Mouse (Mus musculus): ENCODE measurements around the gene Hace1.
A peak's percentile ranks its signal among the peaks of the same experiment; 100 is the strongest.
"Not testable (repeated sequence)": the region's sequence is repeated elsewhere in the genome, so short reads cannot be mapped to it uniquely, and the experiment has no call there.

The Hace1 gene

DNA sequence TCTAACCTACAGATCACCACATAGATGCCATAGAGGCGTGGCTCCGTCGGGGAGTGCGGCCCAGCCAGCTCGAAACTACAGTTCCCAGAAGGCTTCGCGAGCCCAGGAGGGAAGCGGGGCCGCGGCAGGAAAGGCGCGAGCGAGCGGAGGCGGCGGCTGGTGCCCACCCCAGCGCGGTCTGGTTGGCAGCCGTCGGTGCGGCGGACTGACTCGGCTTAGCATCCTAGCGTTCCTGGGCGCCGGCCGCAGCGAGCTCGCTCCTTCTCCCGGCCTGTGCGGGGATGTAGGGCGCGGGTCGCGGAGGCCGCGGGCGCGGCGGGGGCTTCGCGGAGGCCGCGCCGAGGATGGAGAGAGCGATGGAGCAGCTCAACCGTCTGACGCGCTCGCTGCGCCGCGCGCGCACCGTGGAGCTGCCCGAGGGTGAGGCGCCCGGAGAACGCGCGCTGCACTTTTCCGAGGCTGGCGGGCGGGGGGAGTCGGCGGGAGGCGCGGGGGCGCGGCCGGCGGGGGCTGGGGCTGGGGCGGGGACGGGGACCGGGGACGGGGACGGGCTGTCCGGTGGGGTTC is at the start of gene Hace1:
Hace1 (plus strand) TSS at position 99 of the 567 bp plus-strand sequence.
- peak; percentile 79 for DNase-seq (ENCODE audit: low spot score)

DNA sequence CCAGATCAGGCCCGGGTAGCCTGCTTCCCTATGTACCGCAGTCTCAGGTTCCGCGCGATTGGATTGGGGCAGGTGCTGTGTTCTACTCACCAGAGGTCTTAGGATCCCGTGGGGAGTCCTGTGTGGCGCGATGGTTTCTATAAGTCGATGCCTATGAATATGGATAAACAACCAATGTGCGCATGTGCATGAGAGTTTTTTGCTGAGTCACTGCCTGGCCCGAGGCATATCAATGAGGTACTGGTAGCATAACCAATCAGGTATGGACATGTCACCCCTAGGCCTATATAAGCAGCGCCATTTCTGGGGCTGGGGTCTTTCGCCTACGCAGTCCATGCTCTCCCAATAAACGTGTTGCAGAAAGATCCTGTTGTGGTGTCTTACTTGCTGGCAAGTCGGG is 40.3 kb upstream of the Hace1 start:
- DNase-seq (ENCODE audit: low spot score): not testable (repeated sequence)

DNA sequence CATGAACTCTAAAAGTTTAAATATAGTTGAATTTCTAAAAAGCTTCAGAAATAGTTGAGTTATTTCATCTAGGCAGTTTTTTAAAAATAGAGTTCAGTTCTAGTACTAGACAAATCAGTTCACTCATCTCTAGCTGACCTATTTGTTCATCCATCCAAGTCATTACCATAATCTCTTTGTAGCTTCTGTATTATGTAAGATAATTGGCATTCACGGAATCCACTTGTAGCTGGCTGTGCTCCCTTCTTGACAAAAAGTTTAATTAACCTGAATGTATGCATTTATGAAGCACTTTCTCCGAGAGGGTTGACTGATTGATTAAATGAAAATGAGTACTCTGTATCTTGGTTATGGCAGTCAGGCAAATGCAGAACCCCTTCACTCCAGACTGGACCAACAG is 34.9 kb upstream of the Hace1 start:
- no peak for DNase-seq (ENCODE audit: low spot score)

DNA sequence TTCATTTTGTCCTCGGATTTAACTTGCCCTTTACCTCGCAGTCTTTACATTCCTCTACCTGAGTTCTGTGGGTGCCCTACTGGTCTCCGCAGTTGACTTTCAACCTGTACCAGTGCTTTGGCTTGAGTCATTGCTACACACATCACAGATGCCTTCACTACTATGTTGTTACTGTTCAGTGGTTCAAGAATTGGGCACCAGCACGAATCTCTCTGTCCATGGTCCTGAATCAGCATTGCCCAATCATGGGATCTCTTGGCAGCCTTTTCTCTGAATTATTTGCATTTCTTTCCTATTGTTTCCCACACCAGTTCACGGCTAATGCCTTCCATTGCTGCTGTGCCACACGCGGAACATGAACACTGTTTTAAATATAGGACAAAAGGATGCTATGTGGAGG is 30.8 kb upstream of the Hace1 start:
- peak; percentile 44 for DNase-seq (ENCODE audit: low spot score)

DNA sequence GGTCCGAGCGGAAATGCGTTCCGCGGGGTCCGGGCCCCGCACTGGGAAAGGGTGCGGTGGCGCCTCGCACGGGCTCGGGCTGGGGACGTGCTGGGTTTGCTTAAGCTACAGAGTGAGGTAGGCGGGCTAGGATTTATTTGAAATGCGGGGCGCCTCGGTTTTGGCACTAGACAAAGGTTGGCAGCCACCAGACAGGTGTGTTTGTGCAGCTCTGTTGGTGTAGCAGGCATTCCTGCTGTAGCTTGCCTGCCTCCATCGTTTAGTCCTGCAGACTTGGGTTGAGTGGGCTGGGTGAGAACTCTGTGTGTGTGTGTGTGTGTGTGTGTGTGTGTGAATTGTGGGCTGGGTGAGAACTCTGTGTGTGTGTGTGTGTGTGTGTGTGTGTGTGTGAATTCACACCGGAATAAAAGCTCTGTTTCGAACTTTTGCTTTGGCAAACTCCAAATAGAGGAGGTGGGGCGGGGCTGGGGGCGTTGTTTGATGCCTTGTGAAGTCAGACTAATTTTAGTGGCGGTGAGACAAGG is 731 bp downstream of the Hace1 start:
- DNase-seq (ENCODE audit: low spot score): peak; percentile 63

DNA sequence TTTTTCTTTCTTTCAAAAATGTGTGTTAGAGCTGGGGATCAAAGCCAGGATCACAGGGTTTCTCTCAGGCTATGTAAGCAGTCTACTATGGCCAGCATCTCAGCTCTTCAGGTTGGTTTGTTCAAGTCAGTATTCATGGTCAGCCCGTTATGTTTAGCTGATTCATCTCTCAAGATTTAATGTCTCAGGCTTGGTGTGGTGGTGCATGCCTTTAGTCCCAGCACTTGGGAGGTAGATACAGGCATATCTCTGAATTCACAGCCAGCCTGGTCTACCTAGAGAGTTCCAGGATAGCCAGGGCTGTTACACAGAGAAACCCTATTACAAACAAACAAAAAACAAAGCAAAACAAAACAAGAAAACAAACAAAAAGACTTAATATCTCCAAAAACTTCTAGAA is 5.7 kb downstream of the Hace1 start:
- DNase-seq (ENCODE audit: low spot score): peak; percentile 63

DNA sequence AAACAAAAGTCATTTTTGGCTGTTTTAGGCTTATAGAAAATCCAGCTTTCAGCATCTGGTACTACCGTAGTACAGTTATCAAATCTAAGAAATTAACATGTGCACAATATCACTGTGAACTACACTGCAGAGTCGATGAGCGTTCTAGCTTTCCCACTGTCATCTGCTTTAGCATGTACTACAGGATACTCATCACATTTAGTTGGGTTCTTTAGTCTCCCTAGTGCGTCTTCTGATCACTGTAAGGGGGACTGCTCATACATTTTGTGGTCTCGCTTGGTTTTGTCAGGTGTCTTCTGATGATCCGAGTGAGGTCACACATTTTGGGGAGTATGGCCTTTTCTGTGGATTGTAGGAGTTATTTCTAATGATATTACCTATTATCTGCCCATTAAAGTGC is 6.2 kb downstream of the Hace1 start:
- no peak for DNase-seq (ENCODE audit: low spot score)

DNA sequence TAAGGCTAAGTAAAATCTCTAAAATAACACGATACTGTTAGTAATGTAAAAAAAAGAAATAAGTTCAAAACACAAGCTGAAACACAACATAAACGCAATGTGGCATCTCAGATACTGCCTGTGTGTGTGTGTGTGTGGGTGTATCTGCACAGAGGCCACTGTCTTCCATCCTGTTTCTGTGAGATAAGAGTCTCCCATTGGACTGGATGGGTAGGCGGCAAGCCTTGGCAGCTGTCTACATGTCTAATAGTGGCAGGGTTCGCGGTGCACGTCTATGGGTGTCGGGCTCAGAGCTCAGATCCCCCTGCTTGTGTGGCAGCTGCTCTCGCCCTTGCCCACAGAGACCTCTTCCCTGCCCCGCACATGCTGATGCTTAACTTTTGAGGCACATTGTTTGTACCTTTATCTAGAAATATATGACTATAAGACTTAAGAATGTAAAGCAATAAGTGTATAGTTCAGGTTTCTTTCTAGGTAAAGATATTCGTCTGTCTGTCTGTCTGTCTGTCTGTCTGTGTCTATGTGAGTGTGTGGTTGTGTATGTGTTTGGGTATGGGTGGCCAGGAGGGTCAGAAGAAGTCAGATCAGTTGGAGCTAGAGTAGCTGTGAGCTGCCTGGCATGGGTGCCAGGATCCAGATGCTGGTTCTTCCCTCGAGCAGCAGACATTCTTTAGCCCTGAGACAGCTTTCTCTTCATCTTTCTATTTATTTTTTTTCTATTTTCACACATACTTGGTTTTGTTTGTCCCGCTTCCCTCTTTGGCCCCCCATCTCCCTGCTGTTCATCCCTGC is 6.9 kb downstream of the Hace1 start:
- DNase-seq (ENCODE audit: low spot score): peak; percentile 90

DNA sequence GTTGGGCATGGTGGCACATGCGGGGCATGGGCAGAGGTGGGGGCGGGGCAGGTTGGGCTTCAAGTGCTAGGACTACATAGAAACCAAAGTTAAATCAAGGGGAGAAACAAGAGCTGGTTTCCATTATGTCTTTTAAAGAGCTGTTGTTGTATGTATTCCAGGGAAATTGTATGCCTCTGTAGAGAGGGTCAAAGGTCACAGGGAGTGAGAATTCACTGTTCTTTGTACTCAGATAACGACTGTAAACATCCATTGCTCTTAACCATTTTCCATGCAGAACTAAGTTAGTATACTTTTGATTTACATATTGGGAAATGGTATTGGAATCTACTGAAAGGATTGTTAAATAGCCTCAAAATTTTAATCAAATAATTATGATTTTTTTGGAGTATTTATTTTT is 28.2 kb downstream of the Hace1 start:
- no peak for DNase-seq (ENCODE audit: low spot score)

DNA sequence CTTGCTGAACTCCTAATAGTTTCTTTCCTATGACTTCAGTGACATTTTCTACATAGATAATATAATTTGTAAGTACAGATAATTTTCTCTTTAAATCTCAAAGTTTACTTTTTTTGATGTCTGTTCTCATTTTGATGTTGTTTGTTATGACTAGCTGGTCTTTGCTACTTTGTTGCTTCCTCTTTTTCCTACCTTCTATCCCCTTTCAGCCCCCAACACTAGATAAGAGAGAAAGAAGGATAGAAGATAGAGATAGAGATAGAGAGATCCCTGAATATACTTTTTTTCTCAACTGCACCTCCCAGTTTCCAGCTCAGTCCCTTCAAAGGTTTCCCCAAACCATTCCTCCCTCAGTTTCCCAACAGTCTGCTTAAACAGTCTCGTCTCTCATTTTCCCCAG is 33.1 kb downstream of the Hace1 start:
- DNase-seq (ENCODE audit: low spot score): no peak

DNA sequence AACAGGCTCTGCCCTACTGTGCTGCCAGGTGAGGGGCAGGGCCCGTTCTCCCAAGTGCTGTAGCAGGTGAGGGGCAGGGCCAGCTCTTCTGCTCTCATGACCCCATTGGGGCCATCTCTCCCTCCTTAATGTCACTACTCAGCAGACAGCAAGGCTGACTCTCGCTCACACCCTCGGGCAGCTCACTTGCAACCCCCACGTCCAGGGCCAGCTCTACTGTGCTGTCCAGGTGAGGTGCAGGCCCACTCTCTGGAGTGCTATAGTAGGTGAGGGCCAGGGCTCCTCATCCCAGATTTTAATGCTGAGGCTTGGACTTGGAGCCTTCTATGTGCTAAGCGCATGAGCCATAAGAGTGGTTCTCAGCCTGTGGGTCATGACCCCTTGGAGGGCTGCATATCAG is 38.4 kb downstream of the Hace1 start:
- DNase-seq (ENCODE audit: low spot score): no peak

DNA sequence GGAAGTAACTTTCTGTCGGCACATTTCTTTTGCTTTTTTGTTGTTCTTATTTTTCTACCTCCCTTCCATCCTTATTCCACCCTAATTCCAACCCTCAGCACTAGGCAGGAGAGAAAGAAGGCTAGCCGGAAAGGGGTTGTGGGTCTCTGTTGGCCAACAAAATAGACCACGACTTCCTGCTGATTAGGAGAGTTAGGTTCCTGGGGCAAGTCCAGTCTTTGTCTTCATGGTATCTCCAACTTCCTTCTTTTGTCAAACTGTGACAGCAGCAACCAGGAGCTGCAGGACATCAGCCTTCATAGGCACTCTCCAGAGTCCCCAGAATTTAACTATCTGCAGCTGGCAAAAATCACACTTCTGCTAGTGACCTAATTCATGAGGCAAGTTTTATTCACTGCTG is 41.4 kb downstream of the Hace1 start:
- no peak for DNase-seq (ENCODE audit: low spot score)

DNA sequence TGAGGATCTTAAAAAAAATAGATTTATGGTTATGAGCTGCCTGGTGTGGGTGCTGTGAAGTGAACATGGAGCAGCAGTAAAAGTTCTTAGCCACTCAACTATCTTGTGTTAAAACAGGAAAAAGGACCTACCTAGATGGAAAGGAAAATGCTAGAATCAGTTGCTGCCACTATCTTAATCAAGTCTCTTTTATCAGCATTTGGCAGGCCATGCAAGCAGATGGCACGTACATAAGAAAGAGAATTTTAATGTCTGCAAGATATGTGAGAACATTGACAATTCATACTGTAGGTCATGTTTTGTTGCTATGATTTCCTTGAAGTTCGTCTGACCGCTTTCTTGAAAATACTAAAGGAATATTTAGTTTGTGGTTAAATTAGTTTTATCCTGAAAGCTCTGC is 54.4 kb downstream of the Hace1 start:
- no peak for DNase-seq (ENCODE audit: low spot score)

DNA sequence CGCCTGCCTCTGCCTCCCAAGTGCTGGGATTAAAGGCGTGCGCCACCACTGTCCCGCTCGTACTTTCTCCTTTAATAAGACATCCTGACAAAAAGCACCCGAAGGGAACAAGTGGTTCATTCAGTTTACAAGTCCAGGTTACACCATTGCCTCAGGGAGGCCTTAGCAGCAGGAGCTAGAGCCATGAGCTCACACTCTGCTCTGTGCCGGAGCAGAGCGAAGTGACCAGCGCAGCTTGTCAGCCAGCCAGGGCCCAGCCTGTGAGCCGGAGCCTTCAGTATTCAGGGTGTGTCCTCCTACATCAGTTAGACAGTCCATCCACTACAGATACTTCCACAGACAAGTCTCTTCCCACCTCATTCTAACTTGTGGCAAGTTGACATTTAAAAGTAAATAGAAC is 55.0 kb downstream of the Hace1 start:
- no peak for DNase-seq (ENCODE audit: low spot score)

DNA sequence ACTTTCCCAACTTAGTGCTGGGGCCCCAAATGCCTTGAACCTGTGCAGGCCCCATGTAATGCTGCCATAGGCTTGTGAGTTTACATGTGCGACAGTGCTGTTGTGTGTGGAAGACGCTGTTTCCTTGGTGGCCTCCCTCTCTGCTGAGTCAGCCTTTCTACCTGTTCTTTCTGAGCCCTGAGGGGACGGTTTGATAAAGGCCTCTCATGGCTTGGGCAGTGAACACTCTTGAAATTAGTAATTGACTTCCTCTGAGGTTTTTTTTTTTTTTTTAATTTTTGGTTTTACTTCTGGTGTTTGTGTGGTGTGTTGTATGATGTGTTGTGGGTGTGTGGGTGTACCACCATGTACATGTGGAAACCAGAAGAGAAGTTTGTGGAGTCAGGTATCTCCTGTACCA is 57.6 kb downstream of the Hace1 start:
- no peak for DNase-seq (ENCODE audit: low spot score)

DNA sequence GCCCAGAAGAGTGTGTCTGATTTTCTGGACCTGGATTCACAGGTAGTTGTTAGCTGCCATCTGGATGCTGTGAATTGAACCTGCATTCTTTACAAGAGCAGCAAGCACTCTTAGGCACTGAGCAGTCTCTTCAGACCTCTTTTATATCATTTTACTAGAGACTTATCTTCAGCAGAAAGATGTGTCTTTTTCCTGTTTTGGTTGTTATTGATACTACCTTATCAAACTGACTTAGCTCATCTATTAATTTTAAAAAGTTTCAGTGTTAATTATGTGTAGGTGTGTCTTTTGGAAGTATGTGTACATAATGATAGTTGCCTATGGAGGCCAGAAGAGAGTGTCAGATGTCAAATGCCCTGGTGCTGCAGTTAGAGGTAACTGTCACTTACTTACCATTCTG is 62.1 kb downstream of the Hace1 start:
- no peak for DNase-seq (ENCODE audit: low spot score)

DNA sequence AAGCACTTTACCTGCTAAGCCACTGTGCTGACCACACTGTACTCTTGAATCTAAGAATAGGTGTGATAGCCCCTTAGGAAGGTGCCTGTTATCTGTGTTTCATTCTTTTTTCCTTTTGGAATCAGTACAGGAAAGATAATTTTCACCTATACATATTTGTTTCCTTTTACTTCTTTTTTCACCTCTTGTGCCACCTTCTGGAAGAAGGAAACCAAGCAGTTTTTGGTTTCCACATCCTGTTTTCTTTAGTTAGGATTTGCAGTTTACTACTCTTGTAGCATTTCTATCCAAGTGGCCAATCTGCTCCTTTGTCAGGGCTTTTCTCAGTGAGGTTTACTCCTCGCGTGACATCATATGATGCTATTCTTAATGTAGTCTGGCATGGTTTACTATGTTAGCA is 76.4 kb downstream of the Hace1 start:
- no peak for DNase-seq (ENCODE audit: low spot score)

DNA sequence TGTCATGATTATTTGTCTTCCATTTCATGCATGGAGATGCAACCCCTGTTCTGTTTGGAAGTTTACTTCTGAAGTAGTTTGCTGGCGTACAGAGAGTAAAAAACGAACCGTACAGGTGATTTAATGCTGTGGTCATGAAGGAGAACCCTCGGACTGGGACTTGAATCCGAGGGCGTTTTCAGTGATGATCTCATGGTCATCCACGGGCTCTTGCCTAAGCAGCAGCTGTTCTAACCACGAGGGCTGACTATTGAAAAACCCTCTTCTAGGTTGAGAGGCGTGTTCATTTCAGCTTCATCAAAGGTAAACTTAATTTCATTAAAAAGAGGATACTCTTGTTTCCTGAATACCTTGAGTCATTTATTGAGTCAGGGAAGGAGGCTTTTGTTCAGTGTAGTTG is 84.4 kb downstream of the Hace1 start:
- DNase-seq (ENCODE audit: low spot score): no peak

DNA sequence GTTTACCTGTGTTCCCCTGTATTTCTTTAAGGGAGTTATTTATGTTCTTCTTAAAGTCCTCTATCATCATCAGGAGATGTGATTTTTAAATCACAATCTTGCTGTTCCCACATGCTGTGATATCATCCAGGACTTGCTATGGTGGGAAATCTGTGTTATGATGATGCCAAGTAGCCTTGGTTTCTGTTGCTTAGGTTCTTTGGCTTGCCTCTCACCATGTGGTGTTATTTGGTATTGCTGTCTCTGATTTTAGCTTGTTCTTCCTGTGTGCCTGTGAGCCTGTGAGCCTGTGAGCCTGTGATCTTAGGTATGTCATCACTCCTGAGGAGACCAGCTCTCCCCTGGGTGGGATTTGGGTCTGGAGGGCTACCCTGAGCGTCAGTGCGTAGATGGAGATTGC is 90.6 kb downstream of the Hace1 start:
- no peak for DNase-seq (ENCODE audit: low spot score)

DNA sequence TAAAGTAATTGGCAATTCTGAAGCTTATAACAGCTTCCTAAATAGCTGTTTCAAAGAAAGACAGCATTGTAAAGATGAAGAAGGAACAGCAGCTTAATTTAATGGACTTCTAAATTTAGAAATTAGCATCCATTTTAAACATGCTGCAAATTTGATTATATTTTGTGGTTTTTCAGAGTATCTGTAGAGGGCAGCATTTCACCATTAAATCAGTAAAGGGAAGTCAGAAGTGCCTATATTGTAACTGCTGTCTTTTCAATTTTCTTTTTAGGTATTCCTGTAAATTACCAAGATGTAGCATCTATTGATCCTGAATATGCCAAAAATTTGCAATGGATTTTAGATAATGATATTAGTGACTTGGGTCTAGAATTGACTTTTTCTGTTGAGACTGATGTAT is 99.2 kb downstream of the Hace1 start:
- DNase-seq (ENCODE audit: low spot score): no peak

DNA sequence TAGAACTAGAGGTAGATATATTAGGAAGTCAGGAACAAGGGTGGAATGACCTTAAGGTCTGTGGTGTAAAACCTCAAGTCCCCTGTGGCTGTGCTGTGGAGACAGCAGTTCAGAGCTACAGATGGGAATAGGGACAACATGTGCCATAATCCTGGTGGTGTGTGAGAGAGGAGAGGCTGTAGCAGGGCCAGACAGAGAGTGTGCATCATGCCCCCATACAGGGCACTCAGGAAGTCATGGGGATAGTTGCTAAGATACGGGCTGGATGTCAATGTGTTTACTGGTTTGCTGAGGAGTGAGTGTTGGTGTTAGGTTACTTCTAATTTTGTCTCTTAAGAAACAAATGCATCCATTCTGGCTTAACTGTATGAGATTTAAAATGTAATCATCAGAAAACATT is 108.6 kb downstream of the Hace1 start:
- no peak for DNase-seq (ENCODE audit: low spot score)

DNA sequence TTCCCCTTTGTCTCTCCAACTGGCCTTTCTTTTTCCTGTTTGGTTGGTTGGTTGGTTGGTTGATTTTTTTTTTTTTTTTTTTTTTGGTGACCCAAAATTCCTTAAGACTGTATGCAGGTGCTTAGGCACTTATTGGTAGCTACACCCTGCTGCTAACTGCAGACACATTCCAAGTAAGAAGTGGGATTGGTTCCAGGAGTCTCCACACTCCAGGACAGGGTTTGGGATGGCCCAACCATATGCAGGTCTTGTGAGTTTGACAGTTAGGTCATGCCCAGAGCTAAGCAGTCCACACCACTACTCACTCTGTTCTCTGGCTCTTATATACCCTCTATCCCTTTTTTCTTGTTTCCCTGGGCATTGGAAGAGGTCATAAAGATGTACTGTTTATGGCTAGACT is 117.3 kb downstream of the Hace1 start:
- no peak for DNase-seq (ENCODE audit: low spot score)

DNA sequence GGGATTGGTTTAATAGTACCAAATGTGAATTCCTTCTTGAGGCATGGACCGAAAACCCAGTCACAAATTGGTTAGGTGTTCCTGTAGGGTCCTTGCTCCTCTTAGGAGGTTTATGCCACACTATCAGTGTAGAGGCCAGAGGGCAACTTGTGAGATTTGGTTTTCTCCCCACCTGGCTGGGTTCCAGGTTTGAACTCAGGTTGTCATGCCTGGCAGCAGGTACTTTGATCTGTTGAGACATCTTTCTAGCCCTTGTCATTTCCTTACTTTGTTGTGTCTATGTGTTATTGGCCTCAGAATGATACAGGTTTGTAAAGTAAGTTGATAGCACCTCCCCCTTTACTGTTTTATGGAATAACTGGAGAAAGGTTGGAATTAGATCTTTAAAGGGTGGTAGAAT is 117.9 kb downstream of the Hace1 start:
- DNase-seq (ENCODE audit: low spot score): no peak

DNA sequence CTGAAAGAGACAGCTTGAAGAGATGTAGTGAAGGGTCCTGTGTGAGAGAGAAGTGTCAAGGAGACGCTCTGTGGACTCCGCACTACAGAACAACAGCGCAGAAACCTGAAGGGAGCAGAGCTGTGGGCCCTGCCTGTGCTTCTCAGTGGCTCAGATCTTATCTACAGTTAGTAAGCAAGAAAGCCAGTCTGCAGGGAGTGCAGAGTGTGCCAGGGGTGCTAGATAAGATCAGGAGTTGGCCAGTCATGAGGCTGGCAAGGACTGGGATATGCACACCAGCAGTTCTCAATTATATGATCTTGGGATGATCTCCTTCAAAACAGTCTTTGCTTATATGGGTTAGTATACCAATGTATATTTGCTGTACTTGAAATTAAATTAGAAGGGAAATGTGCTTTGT is 121.3 kb downstream of the Hace1 start:
- no peak for DNase-seq (ENCODE audit: low spot score)
